Mouse (Mus musculus): ENCODE measurements around the gene Tdg. TPM values are rescaled to one million over a fixed set of nuclear protein-coding genes. Genes with fewer than 3 reads are reported as not detected.

Gene Tdg
- total and polyA plus RNA-seq, 2 experiments from 2014 or later: 58.9 to 120 TPM

DNA sequence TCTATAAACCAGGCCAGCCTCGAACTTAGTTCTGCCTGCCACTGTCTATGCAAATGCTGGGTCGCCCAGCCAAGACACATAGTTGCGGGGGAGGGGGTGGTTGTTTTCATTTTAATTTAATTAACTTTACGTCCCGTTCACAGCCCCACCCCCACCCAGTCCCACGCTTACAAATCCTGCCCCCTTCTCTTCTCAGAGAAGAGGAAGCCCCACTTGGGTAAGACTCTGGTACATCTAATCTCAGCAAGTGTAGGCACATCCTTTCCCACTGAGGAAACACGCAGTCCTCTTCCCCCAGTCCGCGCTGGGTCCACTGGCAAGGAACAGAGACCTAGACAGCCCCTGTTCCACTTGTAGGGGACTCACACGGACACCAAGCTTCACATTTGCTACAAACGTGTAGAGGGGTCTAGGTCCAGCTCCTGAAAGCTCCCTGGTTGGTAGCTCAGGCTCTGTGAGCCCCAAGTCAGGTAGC, 480 bp upstream of the Tdg start:
- peak overlapping the region; percentile 70 for H3K9ac ChIP-seq (replicated peaks; ENCODE audit: low read length)
- H3K4me1 ChIP-seq (ENCODE audit: insufficient read depth, low read length): peaks cover 11% of the 10 kb centered on the region
- WGBS: 5% methylated on average over 11 of the region's 11 CpGs
- peak overlapping the region; percentile 89 for H3K27ac ChIP-seq
- DNase-seq (ENCODE audit: low spot score) (peak; percentile 11), ATAC-seq (peak; percentile 72)
- peak overlapping the region; percentile 67 for H3K4me2 ChIP-seq (ENCODE audit: low read depth, low read length)
- TF ChIP-seq CTCF (IDR thresholded peaks at IDR 0.05; ENCODE audit: low read depth): no peak
- H3K27me3 ChIP-seq (ENCODE audit: insufficient read depth, low read length): no peaks in the 10 kb centered on the region
- no peaks in the 10 kb centered on the region for H3K36me3 ChIP-seq (ENCODE audit: insufficient read depth, low read length)
- no peaks in the 10 kb centered on the region for H3K9me3 ChIP-seq (ENCODE audit: low read length)
- peak overlapping the region; percentile 71 for H3K4me3 ChIP-seq (ENCODE audit: low read length)

DNA sequence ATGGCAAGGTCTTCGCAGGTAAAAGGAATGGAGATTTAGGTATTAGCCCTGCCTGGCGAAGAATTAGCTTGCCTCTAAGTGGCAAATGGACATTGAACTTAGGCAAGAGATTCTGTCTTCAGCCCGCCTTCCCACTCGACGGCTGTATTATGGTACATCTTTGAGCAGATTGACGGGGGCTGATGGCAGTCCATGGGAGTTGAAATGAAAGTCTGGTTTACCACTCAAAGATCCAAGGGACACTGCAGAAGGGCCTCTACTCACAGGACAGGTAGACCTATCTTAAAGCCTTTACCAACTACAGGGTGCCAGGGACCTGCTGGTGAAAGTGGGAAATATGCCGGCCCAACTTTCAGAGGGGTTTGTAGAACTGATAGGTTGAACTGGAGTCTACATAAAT, 869 bp downstream of the Tdg start:
- H3K4me2 ChIP-seq (ENCODE audit: low read depth, low read length): peak overlapping the region; percentile 87
- H3K4me1 ChIP-seq (ENCODE audit: insufficient read depth, low read length): peaks cover 11% of the 10 kb centered on the region
- DNase-seq (ENCODE audit: low spot score) (no peak), ATAC-seq (no peak)
- peak overlapping the region; percentile 71 for H3K4me3 ChIP-seq (ENCODE audit: low read length)
- no peaks in the 10 kb centered on the region for H3K27me3 ChIP-seq (ENCODE audit: insufficient read depth, low read length)
- no peaks in the 10 kb centered on the region for H3K9me3 ChIP-seq (ENCODE audit: low read length)
- peak overlapping the region; percentile 89; the same call in 1 of the 2 replicates for H3K27ac ChIP-seq
- 20% methylated on average over 7 of the region's 7 CpGs for WGBS
- H3K9ac ChIP-seq (replicated peaks; ENCODE audit: low read length): peak overlapping the region; percentile 70
- H3K36me3 ChIP-seq (ENCODE audit: insufficient read depth, low read length): no peaks in the 10 kb centered on the region
- TF ChIP-seq CTCF (IDR thresholded peaks at IDR 0.05; ENCODE audit: low read depth): no peak

DNA sequence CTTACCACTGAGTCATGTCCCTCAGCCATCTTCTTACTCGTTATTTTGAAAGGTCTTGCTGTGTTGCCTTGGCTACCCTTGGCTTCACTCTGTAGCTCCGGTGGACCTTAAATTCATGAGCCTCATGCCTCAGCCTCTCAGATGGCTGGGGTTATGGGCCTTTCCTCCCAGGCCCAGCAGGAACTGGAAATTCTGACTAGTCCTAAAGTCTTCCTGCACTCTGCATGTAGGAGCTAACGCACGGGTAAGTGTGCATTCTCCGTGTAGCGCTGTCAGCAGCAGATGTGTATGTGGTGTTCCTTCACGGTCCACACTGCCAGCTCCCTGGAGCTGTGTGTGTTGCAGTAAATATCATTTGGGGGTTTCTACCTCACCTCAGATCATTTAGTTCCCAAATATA, 1.5 kb downstream of the Tdg start:
- Histone ChIP-seq H3K27me3 (ENCODE audit: insufficient read depth, low read length) (no peaks in the 10 kb centered on the region), H3K4me1 (ENCODE audit: insufficient read depth, low read length) (peaks cover 11% of the 10 kb centered on the region), H3K4me2 (ENCODE audit: low read depth, low read length) (peak overlapping the region; percentile 87), H3K9me3 (ENCODE audit: low read length) (no peaks in the 10 kb centered on the region), H3K27ac (no peak overlapping the region), H3K36me3 (ENCODE audit: insufficient read depth, low read length) (no peaks in the 10 kb centered on the region), H3K4me3 (ENCODE audit: low read length) (no peak overlapping the region), H3K9ac (replicated peaks; ENCODE audit: low read length) (no peak overlapping the region)
- TF ChIP-seq CTCF (IDR thresholded peaks at IDR 0.05; ENCODE audit: low read depth): no peak
- WGBS: 68% methylated on average over 7 of the region's 7 CpGs
- ATAC-seq: no peak
- DNase-seq (ENCODE audit: low spot score): no peak

DNA sequence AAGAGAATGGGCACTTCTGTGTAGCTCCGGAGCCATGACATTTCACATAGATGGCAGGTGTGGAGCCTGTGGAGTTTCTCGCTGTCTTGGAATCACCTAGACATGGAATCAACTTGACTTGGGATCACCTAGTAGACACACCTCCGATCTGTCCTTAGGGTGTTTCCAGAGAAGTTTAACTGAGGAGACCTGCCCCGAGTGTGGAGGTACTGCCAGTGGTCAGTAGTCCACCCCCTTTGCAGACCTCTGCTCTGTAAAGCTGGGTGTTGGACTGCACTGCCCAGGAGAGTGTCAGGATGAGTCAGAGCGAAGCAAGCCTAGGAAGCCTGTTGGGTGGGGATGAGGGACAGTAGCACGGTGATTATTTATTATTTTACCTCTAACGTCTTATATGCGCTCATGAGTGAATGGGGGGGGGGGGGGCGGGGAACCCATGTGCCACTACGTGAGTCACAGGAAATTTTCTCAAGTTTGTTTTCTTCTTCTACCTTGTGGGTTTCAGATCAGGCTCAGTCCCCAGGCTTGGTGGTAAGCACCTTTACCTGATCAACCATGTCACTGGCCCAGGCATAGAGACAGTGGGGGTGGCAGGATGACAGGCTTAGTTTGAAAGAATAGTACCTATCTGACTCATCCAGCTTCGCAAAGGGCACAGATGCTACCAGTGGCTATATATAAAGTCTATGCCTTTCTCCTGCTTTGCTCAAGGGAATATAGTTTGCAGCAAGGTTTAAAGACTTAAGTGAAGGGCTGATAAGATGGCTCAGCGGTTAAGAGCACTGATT, 3.1 kb downstream of the Tdg start:
- H3K4me3 ChIP-seq (ENCODE audit: low read length): no peak overlapping the region
- no peaks in the 10 kb centered on the region for H3K36me3 ChIP-seq (ENCODE audit: insufficient read depth, low read length)
- H3K27me3 ChIP-seq (ENCODE audit: insufficient read depth, low read length): no peaks in the 10 kb centered on the region
- WGBS: 98% methylated on average over 12 of the region's 12 CpGs
- H3K4me2 ChIP-seq (ENCODE audit: low read depth, low read length): no peak overlapping the region
- no peak overlapping the region for H3K27ac ChIP-seq
- no peak for TF ChIP-seq CTCF (IDR thresholded peaks at IDR 0.05; ENCODE audit: low read depth)
- H3K9me3 ChIP-seq (ENCODE audit: low read length): no peaks in the 10 kb centered on the region
- no peak for DNase-seq (ENCODE audit: low spot score)
- peaks cover 11% of the 10 kb centered on the region for H3K4me1 ChIP-seq (ENCODE audit: insufficient read depth, low read length)
- no peak for ATAC-seq
- H3K9ac ChIP-seq (replicated peaks; ENCODE audit: low read length): no peak overlapping the region

GRCm38 (mm10) chr10:82634348-82634747, 4.7 kb downstream of the Tdg start:
- H3K4me3 ChIP-seq (ENCODE audit: low read length): no peak overlapping the region
- H3K9ac ChIP-seq (replicated peaks; ENCODE audit: low read length): no peak overlapping the region
- no peaks in the 10 kb centered on the region for H3K27me3 ChIP-seq (ENCODE audit: insufficient read depth, low read length)
- peaks cover 8% of the 10 kb centered on the region for H3K36me3 ChIP-seq (ENCODE audit: insufficient read depth, low read length)
- H3K9me3 ChIP-seq (ENCODE audit: low read length): no peaks in the 10 kb centered on the region
- peaks cover 11% of the 10 kb centered on the region for H3K4me1 ChIP-seq (ENCODE audit: insufficient read depth, low read length)
- no peak overlapping the region for H3K27ac ChIP-seq
- WGBS: 99% methylated on average over 7 of the region's 7 CpGs
- ATAC-seq (no peak), DNase-seq (ENCODE audit: low spot score) (no peak)
- no peak overlapping the region for H3K4me2 ChIP-seq (ENCODE audit: low read depth, low read length)
- no peak for TF ChIP-seq CTCF (IDR thresholded peaks at IDR 0.05; ENCODE audit: low read depth)

DNA sequence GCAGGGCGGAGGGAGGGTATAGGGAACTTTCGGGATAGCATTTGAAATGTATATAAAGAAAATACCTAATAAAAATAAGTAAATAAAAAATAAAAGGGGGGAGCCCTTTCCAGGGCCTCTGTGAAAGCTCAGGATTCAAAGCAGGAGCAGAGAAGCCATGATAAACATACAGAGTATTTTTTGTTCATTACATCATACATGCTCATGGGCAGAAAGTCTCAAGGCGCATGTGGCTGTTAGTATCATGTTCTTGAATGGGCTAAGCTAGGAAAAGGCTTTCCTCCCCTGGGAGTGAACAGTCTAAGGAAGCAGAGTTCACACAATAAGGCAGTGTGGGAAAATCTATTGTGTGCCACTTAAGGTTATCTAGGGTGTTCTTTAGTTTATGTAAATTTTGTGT, 6.7 kb downstream of the Tdg start:
- no peak overlapping the region for H3K27ac ChIP-seq
- no peak for ATAC-seq
- peaks cover 24% of the 10 kb centered on the region for H3K36me3 ChIP-seq (ENCODE audit: insufficient read depth, low read length)
- H3K4me1 ChIP-seq (ENCODE audit: insufficient read depth, low read length): 0 out of 2 replicates have a peak, but pooled peaks cover under 1% of the 10 kb centered on the region
- 97% methylated on average over 3 of the region's 3 CpGs for WGBS
- H3K27me3 ChIP-seq (ENCODE audit: insufficient read depth, low read length): no peaks in the 10 kb centered on the region
- no peak overlapping the region for H3K4me3 ChIP-seq (ENCODE audit: low read length)
- no peak overlapping the region for H3K4me2 ChIP-seq (ENCODE audit: low read depth, low read length)
- no peak overlapping the region for H3K9ac ChIP-seq (replicated peaks; ENCODE audit: low read length)
- no peak for DNase-seq (ENCODE audit: low spot score)
- H3K9me3 ChIP-seq (ENCODE audit: low read length): no peaks in the 10 kb centered on the region
- TF ChIP-seq CTCF (IDR thresholded peaks at IDR 0.05; ENCODE audit: low read depth): no peak
